Mouse (Mus musculus) kidney, adult 18-20 months (tissue): Measurements from ENCODE around the gene Bmp8a.
"Not testable (repeated sequence)": the region's sequence is repeated elsewhere in the genome, so short reads cannot be mapped to it uniquely, and the experiment has no call there.

ENCODE experiments used
- DNase-seq: peaks from one replicate; pipeline ENCODE4 v3.0.0; 2021

Bmp8a gene

GRCm38 (mm10) chr4:123342642-123343470 lies at the start of gene Bmp8a:
Gene Bmp8a, minus strand, starts transcription at chr4:123343252.
- DNase-seq, result peak; percentile 77

DNA sequence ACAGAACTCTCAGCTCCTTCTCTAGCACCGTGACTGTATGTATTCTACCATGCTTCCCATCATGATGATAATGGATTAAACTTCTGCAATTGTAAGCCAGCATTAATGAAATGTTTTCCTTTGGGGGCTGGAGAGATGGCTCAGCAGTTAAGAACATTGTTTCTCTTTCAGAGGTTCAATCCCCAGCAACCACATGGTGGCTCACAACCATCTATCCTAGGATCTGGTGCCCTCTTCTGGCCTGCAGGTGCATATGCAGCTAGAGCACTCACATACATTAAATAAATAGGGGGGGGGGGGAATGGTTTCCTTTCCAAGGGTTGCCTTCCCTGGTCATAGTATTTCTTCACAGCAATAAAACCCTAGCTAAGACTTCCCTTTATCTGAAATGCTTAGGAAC lies 49.1 kb upstream of the Bmp8a start:
- DNase-seq, result no peak

- DNase-seq, result no peak
Measured at GRCm38 (mm10) chr4:123385028-123385427, 42.0 kb upstream of the Bmp8a start.

GRCm38 (mm10) chr4:123383173-123383572 lies 40.1 kb upstream of the Bmp8a start:
- DNase-seq, result no peak

GRCm38 (mm10) chr4:123382051-123382450 lies 39.0 kb upstream of the Bmp8a start:
- DNase-seq, result no peak

DNA sequence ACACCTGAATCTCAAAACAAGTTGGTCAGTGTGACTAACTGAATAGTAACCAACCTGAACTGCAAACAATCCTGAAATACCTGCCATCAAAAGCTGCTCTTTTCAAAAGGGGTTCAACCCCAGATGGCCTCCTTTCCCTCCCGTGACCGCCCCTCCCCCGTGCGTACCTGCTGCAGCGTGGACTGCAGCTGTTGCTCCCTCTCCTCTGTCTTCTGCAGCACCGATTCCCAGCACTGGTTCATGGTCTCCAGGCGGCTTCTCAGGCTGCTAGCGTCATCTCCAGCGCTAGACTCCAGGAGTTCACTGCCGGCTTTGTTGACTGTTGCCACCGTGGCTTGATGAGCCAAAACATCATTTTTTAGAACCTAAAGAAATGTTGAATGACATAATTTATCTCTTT lies 38.5 kb upstream of the Bmp8a start:
- no peak for DNase-seq

- DNase-seq, result peak; percentile 37
Measured at GRCm38 (mm10) chr4:123376031-123376430, 33.0 kb upstream of the Bmp8a start.

GRCm38 (mm10) chr4:123374316-123375008 lies 31.4 kb upstream of the Bmp8a start:
- peak; percentile 21 for DNase-seq

DNA sequence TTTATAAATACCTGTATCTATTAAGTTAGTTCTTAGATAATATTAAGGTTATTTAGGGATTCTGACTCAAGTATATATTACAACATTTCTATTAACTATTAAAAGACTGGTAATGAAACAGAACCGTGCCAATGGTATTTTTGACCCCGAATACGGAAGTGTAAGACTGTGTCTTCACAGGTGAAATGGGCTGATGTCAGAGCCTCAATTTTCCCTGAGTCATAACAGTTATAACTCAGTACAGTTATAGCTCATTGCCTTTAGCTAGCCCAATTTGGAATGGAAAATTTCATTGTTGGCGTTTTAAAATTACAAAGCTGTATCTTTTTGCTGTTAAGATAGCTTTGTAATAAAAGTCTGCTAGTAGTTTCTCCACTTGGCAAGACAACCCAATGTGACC lies 20.5 kb upstream of the Bmp8a start:
- DNase-seq, result no peak

DNA sequence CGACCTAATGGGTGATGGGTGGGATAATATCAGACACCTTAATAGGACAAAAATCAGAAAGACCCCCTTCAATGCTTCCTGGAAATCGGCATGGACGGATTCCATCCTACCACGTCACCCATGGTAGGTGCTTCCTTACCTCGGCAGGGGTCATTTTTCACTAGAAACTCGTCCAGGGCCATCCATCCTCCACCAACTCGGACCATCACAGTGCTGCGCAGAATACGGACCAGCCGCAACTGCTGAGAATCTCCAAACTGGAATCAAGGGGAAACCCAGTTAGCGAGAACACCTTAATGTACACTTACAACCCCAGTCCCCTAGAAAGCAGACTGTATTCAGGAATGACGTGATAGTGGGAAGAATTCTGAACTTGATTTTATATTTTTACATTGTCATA lies 17.7 kb upstream of the Bmp8a start:
- DNase-seq, result no peak

GRCm38 (mm10) chr4:123358613-123359012 lies 15.6 kb upstream of the Bmp8a start:
- no peak for DNase-seq

DNA sequence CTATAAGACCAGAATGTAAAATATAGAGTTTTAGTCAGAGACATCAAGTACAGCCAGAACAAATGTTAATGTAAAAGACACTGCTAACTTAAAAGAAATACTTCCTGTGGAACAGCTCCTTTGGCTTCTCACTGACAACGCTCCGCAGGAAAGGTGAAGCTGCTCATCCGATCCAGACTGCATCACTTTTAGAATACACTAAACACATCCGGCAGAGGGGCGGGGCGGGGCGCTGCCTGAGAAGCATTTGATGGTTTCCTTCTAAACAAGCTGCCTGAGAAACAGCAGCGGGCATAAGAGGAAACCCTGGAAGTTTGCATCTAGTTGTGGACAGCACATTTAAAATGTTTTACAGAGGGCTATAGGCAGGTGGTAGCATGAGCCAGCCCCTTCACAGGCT lies 12.9 kb upstream of the Bmp8a start:
- DNase-seq, result no peak

DNA sequence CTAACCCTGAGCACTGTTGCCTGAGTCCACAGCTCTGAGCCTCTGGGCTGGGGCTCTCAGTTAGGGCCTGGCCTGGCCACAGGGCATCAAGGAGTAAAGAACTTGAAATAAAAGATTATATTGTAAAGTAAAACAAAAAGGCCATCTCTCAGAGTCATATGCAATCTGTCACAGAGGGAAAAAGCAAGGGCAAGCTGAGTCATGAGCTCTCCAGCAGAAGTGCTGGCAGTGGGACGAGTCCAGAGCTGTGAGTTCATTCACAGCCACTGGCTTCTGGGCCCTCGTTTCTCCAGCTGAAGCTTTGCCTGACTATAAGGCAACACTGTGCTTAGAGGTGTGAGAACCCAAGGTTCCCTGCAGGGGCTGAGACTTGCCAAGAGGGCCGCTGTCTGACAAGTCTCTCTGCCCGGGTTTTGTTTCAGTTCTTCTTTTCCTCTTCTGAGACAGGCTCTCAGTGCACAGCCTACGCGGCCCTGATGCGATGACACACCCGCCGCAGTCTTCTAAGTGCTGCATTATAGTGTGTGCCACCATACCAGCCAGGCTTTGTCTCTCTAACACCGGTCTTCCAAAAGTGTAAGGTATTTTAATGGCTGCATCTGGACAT lies 10.3 kb upstream of the Bmp8a start:
- DNase-seq, result no peak

DNA sequence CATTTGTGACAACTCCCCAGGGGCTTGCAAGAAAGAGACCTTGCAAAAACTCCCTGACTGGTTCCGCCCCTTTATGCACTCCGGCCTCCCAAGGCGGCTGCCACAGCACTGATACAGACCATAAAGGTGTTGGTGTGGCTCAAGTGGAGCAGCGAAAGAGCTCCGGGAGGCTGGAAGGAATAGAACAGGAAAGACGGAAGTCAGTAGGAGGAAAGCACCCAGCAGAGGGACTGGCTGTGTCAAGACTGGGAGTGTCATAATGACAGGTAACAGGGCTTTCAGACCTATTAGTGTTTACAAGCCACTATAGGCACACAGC lies 378 bp upstream of the Bmp8a start:
- no peak for DNase-seq

GRCm38 (mm10) chr4:123342091-123342641 lies 886 bp downstream of the Bmp8a start:
- DNase-seq, result no peak

- DNase-seq, result no peak
Measured at GRCm38 (mm10) chr4:123340232-123340631, 2.8 kb downstream of the Bmp8a start.

- DNase-seq, result no peak
Measured at GRCm38 (mm10) chr4:123337693-123338092, 5.4 kb downstream of the Bmp8a start.

- no peak for DNase-seq
Measured at GRCm38 (mm10) chr4:123335796-123336585, 7.1 kb downstream of the Bmp8a start.

GRCm38 (mm10) chr4:123335244-123335643 lies 7.8 kb downstream of the Bmp8a start:
- not testable (repeated sequence) for DNase-seq

DNA sequence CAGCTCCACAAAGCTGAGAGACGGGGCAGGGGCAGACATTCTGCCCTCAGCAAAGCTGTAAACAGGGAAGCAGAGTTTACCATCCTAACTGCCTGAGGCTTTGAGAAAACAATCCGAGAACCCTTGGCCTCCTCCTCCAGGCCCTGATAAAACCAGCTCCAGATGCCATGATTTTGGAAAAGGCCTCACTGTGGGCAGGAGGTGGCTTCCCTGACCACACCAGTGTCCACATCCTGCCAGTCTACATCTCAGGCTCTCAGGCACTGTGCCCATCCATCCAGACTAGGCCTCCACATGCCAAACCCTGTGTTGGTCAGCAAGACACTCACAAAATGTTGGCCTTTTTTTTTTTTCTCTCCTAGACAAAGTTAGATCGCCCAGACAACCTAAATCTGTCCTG lies 8.9 kb downstream of the Bmp8a start:
- DNase-seq, result no peak

GRCm38 (mm10) chr4:123333151-123333550 lies 9.9 kb downstream of the Bmp8a start:
- no peak for DNase-seq

DNA sequence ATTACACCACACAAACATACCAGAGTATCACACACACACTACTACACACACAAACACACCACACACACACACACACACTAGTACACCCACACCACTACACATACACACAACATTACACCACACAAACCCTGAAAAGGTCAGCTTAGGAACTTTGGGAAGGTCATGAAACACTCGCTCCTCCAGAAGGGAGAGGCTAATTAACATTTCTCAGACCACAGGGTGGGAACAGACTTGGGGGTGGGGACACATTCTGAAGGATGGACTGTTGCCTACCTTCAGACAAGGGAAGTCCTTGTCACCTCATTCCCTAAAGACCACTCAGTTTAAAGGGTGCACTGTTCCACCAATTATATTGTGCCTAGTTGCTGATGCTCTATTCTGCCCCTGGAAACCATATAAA lies 11.1 kb downstream of the Bmp8a start:
- not testable (repeated sequence) for DNase-seq

GRCm38 (mm10) chr4:123331326-123331725 lies 11.7 kb downstream of the Bmp8a start:
- DNase-seq, result no peak
